Mouse (Mus musculus): ENCODE measurements around the gene Fut2. TPM values are rescaled to one million over a fixed set of nuclear protein-coding genes. Genes with fewer than 3 reads are reported as not detected.

Fut2 gene
- 0.12 TPM in 2 replicates for polyA plus RNA-seq (2016; fragmentation: Nextera tagmentation; extraction: Ambion mirVana)

DNA sequence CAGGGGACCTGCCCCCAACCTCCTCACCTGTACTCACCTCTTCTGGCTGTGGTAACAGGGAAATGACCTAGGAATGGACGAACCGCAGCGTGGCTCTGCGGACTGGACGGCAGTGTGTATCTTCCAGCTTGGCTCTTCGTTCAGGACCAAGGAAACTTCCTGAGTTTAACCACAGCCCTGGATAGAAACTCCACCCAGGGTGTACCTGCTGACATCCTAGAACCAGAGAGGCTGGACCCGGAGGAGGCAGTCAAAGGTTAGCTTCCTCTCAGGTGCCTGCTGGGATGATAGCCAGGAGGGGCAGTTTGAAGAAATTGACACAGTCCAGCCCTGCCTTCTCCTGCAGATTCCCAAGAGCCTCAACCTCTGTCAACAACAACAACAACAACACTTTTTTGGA is at the start of gene Fut2:
TSS of gene Fut2 (minus strand) at position 234 of the 400 bp plus-strand sequence.
- WGBS, result 79% methylated on average over 7 of the region's 7 CpGs
- Histone ChIP-seq H3K9me3 (peaks cover 3% of the 10 kb centered on the region; the same call in 1 of the 2 replicates), H3K4me3 (no peak within 1 kb of the TSS), H3K27me3 (ENCODE audit: poor library complexity, severe bottlenecking) (no peaks in the 10 kb centered on the region), H3K4me1 (peaks cover 31% of the 10 kb centered on the region), H3K36me3 (replicated peaks) (no peaks in the 10 kb centered on the region), H3K27ac (no peak within 1 kb of the TSS; the same call in 1 of the 2 replicates)
- no peak for DNase-seq (ENCODE audit: extremely low spot score, low spot score)

DNA sequence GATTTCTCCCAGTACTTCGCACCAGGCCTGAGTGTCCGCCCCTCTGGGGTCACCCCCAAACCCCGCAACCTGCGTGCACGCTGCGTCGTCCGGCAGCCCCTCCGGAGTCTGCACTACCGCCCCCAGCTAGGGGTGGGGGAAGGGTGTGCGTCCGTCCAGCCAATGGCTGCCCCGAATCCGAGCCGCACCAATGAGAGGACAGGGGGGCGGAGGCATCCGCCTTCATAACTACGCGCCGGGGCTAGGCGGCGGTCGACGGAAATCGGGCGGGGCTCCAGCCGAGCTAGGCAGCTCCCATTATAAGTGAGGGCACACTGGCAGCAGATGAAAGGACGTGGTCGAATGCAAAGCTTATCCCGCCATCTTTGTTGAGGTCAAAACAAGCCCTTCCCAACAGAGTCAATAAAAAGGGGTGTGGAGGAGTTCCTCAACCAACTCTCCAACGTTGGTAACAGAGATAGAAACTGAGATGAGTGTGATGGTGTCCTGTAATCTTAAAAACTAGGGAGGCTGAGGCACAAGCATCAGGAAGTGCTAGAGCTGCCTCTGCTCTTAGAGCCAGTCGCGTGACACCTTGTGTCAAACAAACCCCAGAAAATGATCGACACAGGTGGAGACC is 49.0 kb upstream of the Fut2 start, which contains the start of gene Rpl18:
TSS of gene Rpl18 (plus strand) at position 368 of the 619 bp plus-strand sequence.
- peaks cover 61% of the 10 kb centered on the region for H3K4me1 ChIP-seq

DNA sequence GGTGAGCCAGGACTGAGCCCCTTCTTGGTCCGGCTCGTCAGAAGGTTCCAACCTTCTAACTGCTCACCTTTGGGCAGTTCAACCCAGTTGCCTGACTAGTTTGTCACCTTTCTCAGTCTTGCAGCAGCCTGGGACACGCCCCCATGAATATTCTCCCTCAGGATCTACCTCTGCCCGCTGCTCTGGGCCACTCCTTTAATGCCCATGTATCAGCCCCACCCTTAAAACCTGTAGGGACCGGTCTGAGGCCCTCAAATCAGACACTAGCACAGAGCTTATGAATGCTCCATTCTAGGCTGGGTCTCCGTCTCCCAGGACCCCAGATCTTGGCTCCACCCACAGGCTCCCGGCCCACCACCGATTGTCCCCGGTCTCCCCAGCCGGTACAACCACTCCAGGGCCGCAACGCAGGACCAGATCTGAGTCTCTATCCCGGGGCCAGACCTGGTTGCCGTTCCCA is 48.5 kb upstream of the Fut2 start:
- Histone ChIP-seq H3K4me1 (peaks cover 60% of the 10 kb centered on the region), H3K9me3 (no peaks in the 10 kb centered on the region), H3K4me3 (peak overlapping the region; percentile 96), H3K27me3 (ENCODE audit: poor library complexity, severe bottlenecking) (no peaks in the 10 kb centered on the region), H3K36me3 (replicated peaks) (peaks cover 52% of the 10 kb centered on the region), H3K27ac (peak overlapping the region; percentile 90)
- WGBS, result 12% methylated on average over 14 of the region's 14 CpGs
- no peak for DNase-seq (ENCODE audit: extremely low spot score, low spot score)

More for the DNA sequence above, 49.0 kb upstream of the Fut2 start, which contains the start of gene Rpl18:
- DNase-seq (ENCODE audit: extremely low spot score, low spot score), result peak; percentile 95
- WGBS, result 7% methylated on average over 34 of the region's 34 CpGs
- peaks cover 52% of the 10 kb centered on the region for H3K36me3 ChIP-seq (replicated peaks)
- no peaks in the 10 kb centered on the region for H3K27me3 ChIP-seq (ENCODE audit: poor library complexity, severe bottlenecking)
- no peaks in the 10 kb centered on the region for H3K9me3 ChIP-seq
- peak within 1 kb of the TSS; percentile 96 for H3K4me3 ChIP-seq
- H3K27ac ChIP-seq, result peak within 1 kb of the TSS; percentile 90

DNA sequence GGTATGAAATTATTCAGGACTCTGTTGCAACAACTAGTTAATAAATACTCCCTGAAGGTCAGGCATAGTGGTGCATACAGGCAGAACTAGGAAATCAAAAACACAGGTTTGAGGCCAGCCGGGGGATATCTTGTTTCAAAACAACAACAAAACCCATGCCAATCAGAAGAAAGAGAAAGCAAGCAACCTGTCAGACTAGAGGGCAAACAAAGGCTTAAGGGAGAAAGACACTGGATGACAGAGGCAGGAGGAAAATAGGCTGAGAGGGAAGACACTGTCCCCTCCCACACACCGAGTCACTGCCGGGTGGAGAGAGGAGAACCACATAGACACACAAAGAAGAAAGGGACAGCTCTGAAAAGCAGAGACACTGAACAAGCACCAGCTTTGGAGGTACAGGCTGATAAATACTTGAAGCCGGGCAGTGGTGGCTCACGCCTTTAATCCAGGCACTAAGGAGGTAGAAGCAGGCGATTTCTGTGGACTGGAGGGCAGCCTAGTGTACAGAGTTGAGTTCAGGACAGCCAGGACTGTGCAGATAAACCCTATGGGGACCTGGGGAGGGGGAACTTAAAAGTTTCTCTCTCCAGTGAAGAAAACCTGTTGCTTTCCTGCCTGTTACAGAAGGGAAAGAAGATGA is 47.8 kb upstream of the Fut2 start:
- whole genome bisulfite sequencing, result 89% methylated on average over 6 of the region's 6 CpGs
- Histone ChIP-seq H3K27ac (peak overlapping the region; percentile 90), H3K4me1 (peaks cover 60% of the 10 kb centered on the region), H3K4me3 (peak overlapping the region; percentile 96), H3K36me3 (replicated peaks) (peaks cover 49% of the 10 kb centered on the region), H3K9me3 (no peaks in the 10 kb centered on the region), H3K27me3 (ENCODE audit: poor library complexity, severe bottlenecking) (no peaks in the 10 kb centered on the region)
- DNase-seq (ENCODE audit: extremely low spot score, low spot score), result no peak

DNA sequence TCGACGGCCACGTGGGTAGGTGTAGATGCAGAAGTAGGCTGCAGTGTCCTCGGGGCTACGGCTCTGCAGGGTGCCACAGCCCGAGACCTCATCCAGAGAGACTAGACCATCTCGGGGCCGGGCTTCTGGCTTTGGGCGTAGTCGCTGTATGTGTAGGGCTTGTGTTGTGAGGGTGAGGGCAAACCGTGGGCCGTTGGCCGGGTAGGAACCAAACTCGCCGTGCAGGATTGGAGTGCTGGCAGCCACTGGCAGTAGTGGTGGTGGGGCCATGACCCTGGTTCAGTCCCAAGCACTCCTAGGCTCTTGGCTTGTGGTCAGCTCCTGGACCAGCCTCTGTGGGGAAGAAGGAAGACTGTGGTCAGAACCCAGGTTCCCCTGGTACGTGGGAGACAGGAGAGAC is 47.2 kb upstream of the Fut2 start:
- Histone ChIP-seq H3K36me3 (replicated peaks) (peaks cover 45% of the 10 kb centered on the region), H3K4me3 (peak overlapping the region; percentile 96; the same call in 1 of the 2 replicates), H3K9me3 (no peaks in the 10 kb centered on the region), H3K4me1 (peaks cover 62% of the 10 kb centered on the region), H3K27ac (no peak overlapping the region), H3K27me3 (ENCODE audit: poor library complexity, severe bottlenecking) (no peaks in the 10 kb centered on the region)
- no peak for DNase-seq (ENCODE audit: extremely low spot score, low spot score)
- WGBS, result 95% methylated on average over 16 of the region's 16 CpGs

DNA sequence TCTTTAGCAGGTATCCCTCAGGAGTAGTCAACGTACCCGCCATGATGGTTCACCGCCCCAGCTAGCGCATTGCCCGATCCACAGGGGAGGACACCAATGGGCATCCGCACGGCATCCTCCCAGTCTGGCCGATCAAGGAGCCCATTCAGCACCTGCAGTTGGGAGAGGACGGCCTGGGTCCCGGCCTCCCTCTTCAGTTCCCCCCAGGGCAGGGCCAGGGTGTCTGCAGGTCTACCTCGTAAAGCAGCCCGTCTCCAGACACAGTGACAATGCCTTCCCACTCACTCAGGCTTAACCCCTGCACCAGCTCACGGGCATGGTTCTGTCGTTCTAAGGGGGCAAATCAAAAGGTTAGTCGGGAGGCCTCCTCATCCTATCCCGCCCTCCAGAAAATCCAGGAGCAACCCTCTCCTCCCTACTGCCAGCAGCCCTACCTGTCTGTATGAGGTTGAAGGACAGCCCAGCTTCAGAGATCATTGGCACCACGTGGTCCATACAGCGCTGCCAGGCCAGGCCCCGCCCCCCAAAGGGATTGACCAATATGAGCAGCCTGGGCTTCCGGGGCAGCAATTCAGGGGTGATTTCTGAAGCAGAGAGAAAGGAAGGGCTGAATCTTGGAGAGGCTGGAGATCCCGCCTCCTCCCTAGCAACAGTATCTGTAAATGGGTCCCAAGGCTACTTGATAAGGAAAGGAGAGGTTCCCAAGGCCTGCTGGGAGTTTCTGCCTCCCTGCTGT is 46.0 kb upstream of the Fut2 start:
- Histone ChIP-seq H3K27me3 (ENCODE audit: poor library complexity, severe bottlenecking) (no peaks in the 10 kb centered on the region), H3K27ac (no peak overlapping the region), H3K36me3 (replicated peaks) (peaks cover 45% of the 10 kb centered on the region), H3K9me3 (no peaks in the 10 kb centered on the region), H3K4me3 (no peak overlapping the region), H3K4me1 (peaks cover 73% of the 10 kb centered on the region)
- DNase-seq (ENCODE audit: extremely low spot score, low spot score), result no peak
- 90% methylated on average over 21 of the region's 21 CpGs for WGBS

DNA sequence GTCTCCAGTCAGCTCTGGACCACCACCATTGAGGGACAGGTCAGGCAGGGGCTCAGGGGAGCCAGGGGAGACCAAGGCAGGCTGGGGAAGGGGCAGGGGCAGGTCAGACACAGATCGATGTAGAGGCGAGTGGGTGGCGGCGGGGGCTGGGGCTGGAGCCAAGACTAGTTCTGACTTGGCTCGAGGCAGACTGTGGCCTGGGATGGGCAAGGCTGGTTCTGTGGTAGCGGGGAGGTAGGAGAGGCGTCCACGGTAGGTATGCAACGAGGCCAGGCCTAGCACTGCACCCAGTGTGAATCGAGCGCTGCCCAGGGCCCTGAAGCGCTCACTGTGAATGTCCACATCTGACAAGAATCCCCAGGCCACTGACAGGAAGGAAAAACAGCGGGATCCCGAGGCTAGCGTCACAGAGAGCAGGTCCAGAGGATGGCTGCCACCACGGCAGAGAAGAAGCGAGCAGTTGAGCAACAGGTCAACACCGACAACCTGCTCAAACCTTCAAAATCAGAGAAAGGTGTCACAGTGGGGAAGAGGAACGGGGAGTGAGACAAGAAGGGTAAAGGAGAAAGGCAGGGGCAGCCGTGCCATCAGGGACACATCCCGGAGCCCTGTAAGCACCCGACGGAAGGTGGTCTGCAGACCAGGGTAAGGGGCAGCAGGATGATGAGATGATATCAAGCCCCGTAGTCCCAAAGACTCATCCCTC is 45.3 kb upstream of the Fut2 start:
- Histone ChIP-seq H3K27ac (no peak overlapping the region), H3K4me3 (no peak overlapping the region), H3K36me3 (replicated peaks) (peaks cover 45% of the 10 kb centered on the region), H3K4me1 (peaks cover 73% of the 10 kb centered on the region), H3K9me3 (no peaks in the 10 kb centered on the region), H3K27me3 (ENCODE audit: poor library complexity, severe bottlenecking) (no peaks in the 10 kb centered on the region)
- WGBS, result 94% methylated on average over 24 of the region's 24 CpGs
- no peak for DNase-seq (ENCODE audit: extremely low spot score, low spot score)

DNA sequence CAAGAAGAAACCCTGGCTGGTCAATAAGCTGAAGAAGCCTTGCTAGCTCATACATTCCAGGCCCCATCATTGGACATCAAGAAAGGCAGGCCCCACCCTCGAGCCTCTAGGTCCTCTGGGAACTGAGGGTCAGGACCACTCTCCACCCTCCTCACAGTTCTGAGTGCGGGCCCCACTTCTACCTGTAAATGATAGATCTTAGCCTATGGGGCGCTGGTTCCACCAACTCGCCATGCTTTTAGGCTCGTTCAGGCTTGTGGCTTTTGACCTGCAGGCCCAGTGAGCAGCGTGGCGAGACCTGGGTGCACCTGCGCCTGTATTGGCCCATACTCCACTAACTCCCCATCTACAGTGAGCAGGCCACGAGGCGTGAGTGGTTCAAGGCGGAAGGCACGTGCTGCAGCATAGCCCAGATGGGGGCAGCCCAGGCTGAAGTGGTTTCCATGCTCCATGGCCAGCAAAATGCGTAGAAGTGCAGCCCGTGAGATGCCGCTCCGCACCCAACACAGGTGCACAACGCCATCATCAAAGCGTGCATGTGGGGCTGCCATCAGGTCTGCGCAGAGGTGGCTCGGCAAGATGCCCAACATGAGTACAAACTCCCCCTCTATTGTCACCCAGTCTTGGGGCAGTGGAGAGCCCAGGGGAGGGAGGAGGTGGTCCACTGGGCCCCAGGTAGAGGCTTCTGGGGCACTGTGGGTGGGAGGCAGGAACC is 44.4 kb upstream of the Fut2 start:
- H3K27me3 ChIP-seq (ENCODE audit: poor library complexity, severe bottlenecking), result no peaks in the 10 kb centered on the region
- 0 out of 2 replicates have a peak overlapping the region, but pooled peaks have one; percentile 3 for H3K4me3 ChIP-seq
- H3K9me3 ChIP-seq, result no peaks in the 10 kb centered on the region
- H3K36me3 ChIP-seq (replicated peaks), result peaks cover 45% of the 10 kb centered on the region
- DNase-seq (ENCODE audit: extremely low spot score, low spot score), result no peak
- H3K4me1 ChIP-seq, result peaks cover 73% of the 10 kb centered on the region
- H3K27ac ChIP-seq, result no peak overlapping the region
- WGBS, result 92% methylated on average over 20 of the region's 20 CpGs

DNA sequence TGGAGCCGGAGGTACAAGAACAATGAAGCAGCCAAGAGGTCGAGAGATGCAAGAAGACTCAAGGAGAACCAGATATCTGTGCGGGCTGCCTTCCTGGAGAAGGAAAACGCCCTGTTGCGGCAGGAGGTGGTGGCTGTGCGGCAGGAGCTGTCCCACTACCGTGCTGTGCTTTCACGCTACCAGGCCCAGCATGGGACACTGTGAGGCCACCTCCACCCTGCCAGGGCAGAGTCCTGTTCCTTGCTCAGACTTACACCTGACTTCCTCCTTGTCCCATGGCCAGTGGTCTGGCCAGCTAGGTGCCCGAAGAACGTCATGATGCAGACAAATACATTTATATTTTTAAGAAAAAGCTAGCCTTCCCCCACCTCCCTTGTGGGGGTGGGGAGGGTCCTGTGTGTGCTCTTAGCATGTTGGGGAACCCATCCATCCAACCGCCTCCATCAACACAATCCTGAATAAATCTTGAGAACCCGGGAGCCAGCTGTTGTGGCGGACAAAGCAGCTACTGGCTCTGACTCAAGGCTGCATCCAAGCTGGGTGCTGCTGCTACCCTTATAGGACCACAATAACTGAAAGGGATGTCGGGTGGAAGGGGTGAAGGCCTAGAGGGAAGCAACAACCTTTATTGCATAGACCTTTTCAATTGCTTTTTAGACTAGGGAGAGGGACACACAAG is 43.6 kb upstream of the Fut2 start:
- Histone ChIP-seq H3K4me3 (0 out of 2 replicates have a peak overlapping the region, but pooled peaks have one; percentile 82), H3K27ac (0 out of 2 replicates have a peak overlapping the region, but pooled peaks have one; percentile 20), H3K9me3 (no peaks in the 10 kb centered on the region), H3K4me1 (peaks cover 73% of the 10 kb centered on the region), H3K36me3 (replicated peaks) (peaks cover 45% of the 10 kb centered on the region), H3K27me3 (ENCODE audit: poor library complexity, severe bottlenecking) (no peaks in the 10 kb centered on the region)
- WGBS, result 86% methylated on average over 14 of the region's 14 CpGs
- no peak for DNase-seq (ENCODE audit: extremely low spot score, low spot score)

DNA sequence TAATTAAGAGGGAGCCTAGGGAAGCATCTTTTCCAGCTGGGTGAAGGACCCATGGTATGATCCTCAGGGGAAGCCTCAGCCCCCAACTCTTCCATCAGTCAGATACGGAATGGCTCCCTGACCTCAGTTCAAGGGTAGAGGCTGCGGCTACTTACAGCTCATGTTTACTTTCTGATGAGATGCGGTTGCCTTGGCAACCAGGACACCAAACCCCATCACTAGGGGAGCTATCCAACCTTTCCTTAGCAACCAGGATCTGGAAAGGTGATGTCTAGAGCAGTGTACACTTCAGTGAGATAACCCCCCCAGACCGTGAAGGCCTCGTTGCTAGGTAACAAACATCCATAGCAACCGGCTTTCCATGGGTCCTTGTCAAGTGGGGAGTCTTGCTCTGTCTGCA is 42.8 kb upstream of the Fut2 start:
- no peaks in the 10 kb centered on the region for H3K9me3 ChIP-seq
- no peak overlapping the region for H3K27ac ChIP-seq
- H3K4me3 ChIP-seq, result peak overlapping the region; percentile 82
- H3K4me1 ChIP-seq, result peaks cover 71% of the 10 kb centered on the region
- H3K36me3 ChIP-seq (replicated peaks), result peaks cover 45% of the 10 kb centered on the region
- WGBS, result 60% methylated on average over 6 of the region's 6 CpGs
- no peaks in the 10 kb centered on the region for H3K27me3 ChIP-seq (ENCODE audit: poor library complexity, severe bottlenecking)
- peak; percentile 40 for DNase-seq (ENCODE audit: extremely low spot score, low spot score)

DNA sequence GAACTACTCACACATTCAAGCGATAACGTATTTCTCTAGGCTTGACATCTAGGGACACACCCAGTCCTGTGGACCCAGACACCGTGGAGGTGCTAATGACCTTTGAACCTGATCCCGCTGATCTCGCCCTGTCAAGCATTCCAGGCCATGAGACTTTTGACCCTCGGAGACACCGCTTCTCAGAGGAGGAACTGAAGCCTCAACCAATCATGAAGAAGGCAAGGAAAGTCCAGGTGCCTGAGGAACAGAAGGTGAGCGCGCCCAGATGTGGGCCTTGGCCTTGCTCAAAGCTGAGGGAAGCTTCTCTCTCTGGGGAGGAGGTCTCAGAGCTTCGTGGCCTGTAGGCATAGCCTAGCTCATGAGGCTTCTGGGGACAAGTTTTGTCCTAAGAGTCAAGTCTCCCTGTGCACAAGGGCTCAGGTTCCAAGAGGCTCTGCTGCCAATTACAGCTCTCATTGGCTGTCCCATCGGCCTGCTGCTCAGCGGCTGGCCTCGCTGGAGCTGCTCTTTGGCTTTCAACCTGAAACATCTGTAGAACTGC is 42.1 kb upstream of the Fut2 start:
- Histone ChIP-seq H3K4me1 (peaks cover 72% of the 10 kb centered on the region), H3K36me3 (replicated peaks) (peaks cover 39% of the 10 kb centered on the region), H3K27me3 (ENCODE audit: poor library complexity, severe bottlenecking) (no peaks in the 10 kb centered on the region), H3K4me3 (peak overlapping the region; percentile 82), H3K27ac (peak overlapping the region; percentile 90), H3K9me3 (no peaks in the 10 kb centered on the region)
- WGBS, result 53% methylated on average over 13 of the region's 13 CpGs
- DNase-seq (ENCODE audit: extremely low spot score, low spot score), result peak; percentile 40
